Mouse (Mus musculus) limb, embryonic 15.5 days (tissue): ENCODE measurements around the gene Ankrd13b. TPM values are rescaled to one million over a fixed set of nuclear protein-coding genes. Genes with fewer than 3 reads are reported as not detected.
A peak's percentile ranks its signal among the peaks of the same experiment; 100 is the strongest.

ENCODE experiments used
- ATAC-seq: fragments of 200-750 bp; cut with Nextera tagmentation; 2 replicates; pipeline ENCODE4 v1.8.0; 2017; ENCODE audit warnings: low read depth, moderate TSS enrichment; ENCODE audit not compliant: insufficient number of reproducible peaks, low FRiP score, low TSS enrichment
- H3K27ac ChIP-seq: fragments of 300-500 bp; sonication (generic); 2 replicates; pipeline ENCODE4 v1.5.1; 2015; ENCODE audit warnings: moderate library complexity, mild to moderate bottlenecking, inconsistent platforms
- H3K27me3 ChIP-seq: fragments of 300-500 bp; sonication (generic); 2 replicates; pipeline ENCODE4 v1.6.1; 2015; ENCODE audit warnings: inconsistent platforms
- H3K36me3 ChIP-seq: fragments of 300-500 bp; sonication (generic); 2 replicates; pipeline ENCODE4 v1.6.1; 2015; ENCODE audit warnings: inconsistent platforms
- H3K4me1 ChIP-seq: fragments of 300-500 bp; sonication (generic); 2 replicates; pipeline ENCODE4 v1.6.1; 2015; ENCODE audit warnings: inconsistent platforms
- H3K4me2 ChIP-seq: fragments of 300-500 bp; sonication (generic); 2 replicates; pipeline ENCODE4 v1.6.1; 2015; ENCODE audit warnings: mild to moderate bottlenecking, inconsistent platforms
- H3K4me3 ChIP-seq: fragments of 300-500 bp; sonication (generic); 2 replicates; pipeline ENCODE4 v1.5.1; 2015; ENCODE audit warnings: mild to moderate bottlenecking, inconsistent platforms
- H3K9ac ChIP-seq: fragments of 300-500 bp; sonication (generic); 2 replicates; pipeline ENCODE4 v1.6.1; 2015; ENCODE audit warnings: inconsistent platforms
- H3K9me3 ChIP-seq: fragments of 300-500 bp; sonication (generic); 2 replicates; pipeline ENCODE4 v1.6.1; 2016; ENCODE audit warnings: inconsistent platforms
- WGBS: fragments of 180-500 bp; shearing (Covaris S2); methylation state at CpG from one replicate; pipeline ENCODE4 v1.1.7; 2015; 5-methylcytosine and 5-hydroxymethylcytosine counted together
- polyA plus RNA-seq: library from polyadenylated mRNA; unstranded; fragments of >200 nt; fragmentation: Nextera tagmentation; extraction: Ambion mirVana; gene quantifications from 2 replicates; pipeline ENCODE4 v1.2.1, GENCODE M21; 2015

Ankrd13b gene
- polyA plus RNA-seq, 1 experiment from 2014 or later, result 7.2 TPM

DNA sequence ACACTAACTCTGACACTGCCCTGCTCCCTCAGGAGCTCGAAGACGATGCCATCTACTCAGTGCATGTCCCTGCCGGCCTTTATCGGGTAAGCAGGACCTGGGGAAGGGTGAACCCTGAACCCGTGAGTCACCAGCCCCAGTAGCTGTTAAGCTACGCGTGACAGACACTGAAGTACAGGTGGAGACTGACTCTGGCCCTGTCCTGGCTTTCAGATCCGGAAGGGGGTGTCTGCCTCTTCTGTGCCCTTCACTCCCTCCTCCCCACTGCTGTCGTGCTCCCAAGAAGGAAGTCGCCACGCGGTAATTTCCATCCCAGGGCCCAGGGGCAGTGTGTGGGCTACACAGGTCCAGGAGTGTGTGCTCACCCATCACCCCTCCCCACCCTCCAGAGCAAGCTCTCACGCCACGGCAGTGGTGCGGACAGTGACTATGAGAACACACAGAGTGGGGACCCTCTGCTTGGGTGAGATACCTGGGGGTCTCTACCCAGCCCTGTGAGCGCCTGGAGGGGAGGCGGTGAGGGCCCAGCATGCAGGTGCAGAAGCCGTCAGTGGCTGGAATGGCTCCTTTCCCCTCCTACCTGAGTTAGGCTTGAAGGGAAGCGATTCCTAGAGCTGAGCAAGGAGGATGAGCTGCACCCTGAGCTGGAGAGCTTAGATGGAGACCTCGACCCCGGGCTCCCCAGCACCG, 16.0 kb upstream of the Ankrd13b start:
- peaks cover 48% of the 10 kb centered on the region for H3K4me1 ChIP-seq
- no peaks in the 10 kb centered on the region for H3K27me3 ChIP-seq
- H3K4me2 ChIP-seq, result no peak overlapping the region
- H3K9ac ChIP-seq, result no peak overlapping the region
- H3K9me3 ChIP-seq, result no peaks in the 10 kb centered on the region
- peaks cover 72% of the 10 kb centered on the region for H3K36me3 ChIP-seq
- no peak for ATAC-seq
- WGBS, result 89% methylated on average over 22 of the region's 22 CpGs
- no peak overlapping the region for H3K4me3 ChIP-seq
- H3K27ac ChIP-seq, result no peak overlapping the region

DNA sequence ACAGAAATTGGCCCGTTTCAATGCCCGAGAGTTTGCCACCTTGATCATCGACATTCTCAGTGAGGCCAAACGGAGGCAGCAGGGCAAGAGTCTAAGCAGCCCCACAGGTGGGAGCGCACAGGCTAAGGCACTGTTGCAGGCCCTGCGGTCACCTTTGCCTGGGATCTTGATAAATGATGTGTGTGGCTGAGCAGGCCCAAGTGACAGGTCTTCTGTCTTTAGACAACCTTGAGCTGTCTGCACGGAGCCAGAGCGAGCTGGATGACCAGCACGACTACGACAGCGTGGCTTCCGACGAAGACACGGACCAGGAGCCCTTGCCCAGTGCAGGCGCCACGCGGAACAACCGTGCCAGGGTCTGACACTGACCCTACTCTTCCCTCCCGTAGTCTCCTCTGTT, 14.9 kb upstream of the Ankrd13b start:
- Histone ChIP-seq H3K27me3 (no peaks in the 10 kb centered on the region), H3K4me3 (no peak overlapping the region), H3K36me3 (peaks cover 77% of the 10 kb centered on the region), H3K4me1 (peaks cover 52% of the 10 kb centered on the region), H3K9me3 (no peaks in the 10 kb centered on the region), H3K4me2 (no peak overlapping the region), H3K9ac (no peak overlapping the region), H3K27ac (0 out of 2 replicates have a peak overlapping the region, but pooled peaks have one; percentile 0)
- 92% methylated on average over 19 of the region's 19 CpGs for WGBS
- ATAC-seq, result no peak

DNA sequence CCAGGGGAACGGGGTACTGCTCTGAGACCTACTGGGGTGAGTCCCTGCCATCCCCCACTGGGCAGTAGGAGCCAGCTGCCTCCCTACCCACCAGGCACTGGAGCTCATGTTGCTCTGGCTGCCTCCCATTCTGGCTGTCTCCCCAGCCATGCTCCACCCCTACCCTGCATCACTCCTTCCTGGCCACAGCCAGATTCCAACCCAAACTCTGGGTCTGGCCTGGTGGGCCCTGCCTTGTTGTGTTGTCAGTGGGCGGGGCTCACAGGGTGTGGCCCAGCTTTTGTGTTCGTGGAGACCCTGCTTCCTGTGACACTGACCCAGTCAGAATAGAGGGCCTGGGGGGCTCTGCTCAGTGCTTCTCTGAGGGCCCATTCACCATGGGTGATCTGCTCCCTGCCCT, 14.0 kb upstream of the Ankrd13b start:
- Histone ChIP-seq H3K9me3 (no peaks in the 10 kb centered on the region), H3K4me1 (peaks cover 46% of the 10 kb centered on the region), H3K27me3 (no peaks in the 10 kb centered on the region), H3K36me3 (peaks cover 75% of the 10 kb centered on the region), H3K4me2 (no peak overlapping the region), H3K27ac (0 out of 2 replicates have a peak overlapping the region, but pooled peaks have one; percentile 0), H3K9ac (no peak overlapping the region), H3K4me3 (no peak overlapping the region)
- 57% methylated on average over 3 of the region's 3 CpGs for WGBS
- no peak for ATAC-seq

DNA sequence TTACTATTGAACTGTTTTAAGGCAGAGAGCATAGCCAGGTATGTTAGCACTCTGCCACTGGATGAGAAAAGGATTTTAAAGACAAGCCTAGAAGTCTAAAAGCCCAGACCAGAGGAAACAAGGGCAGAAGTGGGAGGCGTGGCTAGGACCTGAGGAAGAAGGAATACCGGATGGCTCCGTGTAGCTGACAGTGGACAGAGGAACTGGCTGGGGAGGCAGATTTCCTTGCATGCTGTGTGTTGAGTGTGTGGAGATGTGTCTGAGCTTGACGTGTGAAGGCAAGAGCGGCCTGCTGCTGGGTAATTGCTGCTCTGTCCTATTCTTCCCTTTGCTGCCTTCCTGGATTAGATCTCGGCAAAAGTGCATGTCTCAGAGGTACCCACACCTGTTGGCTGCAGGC, 13.0 kb upstream of the Ankrd13b start:
- no peak overlapping the region for H3K4me2 ChIP-seq
- peaks cover 47% of the 10 kb centered on the region for H3K4me1 ChIP-seq
- no peak for ATAC-seq
- H3K27ac ChIP-seq, result no peak overlapping the region
- H3K36me3 ChIP-seq, result peaks cover 73% of the 10 kb centered on the region
- no peaks in the 10 kb centered on the region for H3K27me3 ChIP-seq
- 78% methylated on average over 6 of the region's 6 CpGs for WGBS
- H3K9ac ChIP-seq, result no peak overlapping the region
- no peak overlapping the region for H3K4me3 ChIP-seq
- no peaks in the 10 kb centered on the region for H3K9me3 ChIP-seq

DNA sequence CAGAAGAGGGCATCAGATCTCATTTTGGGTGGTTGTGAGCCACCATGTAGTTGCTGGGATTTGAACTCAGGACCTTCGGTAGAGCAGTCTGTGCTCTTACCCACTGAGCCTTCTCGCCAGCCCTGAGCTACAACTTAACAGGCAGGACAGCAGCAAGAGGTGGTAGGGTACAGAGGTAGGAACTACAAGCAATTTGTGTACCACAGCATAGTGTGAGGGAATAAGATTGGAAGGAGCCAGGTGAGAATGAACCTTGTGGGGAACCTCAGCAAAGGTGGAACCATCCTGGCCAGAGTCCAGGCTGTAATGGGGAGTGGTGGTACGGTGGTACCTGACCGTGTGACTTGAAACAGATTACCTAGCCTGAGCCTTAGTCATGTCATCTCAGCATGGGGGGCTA, 12.5 kb upstream of the Ankrd13b start:
- no peak overlapping the region for H3K4me2 ChIP-seq
- no peak for ATAC-seq
- H3K36me3 ChIP-seq, result peaks cover 68% of the 10 kb centered on the region
- no peak overlapping the region for H3K27ac ChIP-seq
- no peak overlapping the region for H3K4me3 ChIP-seq
- no peak overlapping the region for H3K9ac ChIP-seq
- H3K9me3 ChIP-seq, result no peaks in the 10 kb centered on the region
- no peaks in the 10 kb centered on the region for H3K27me3 ChIP-seq
- peaks cover 47% of the 10 kb centered on the region for H3K4me1 ChIP-seq
- WGBS, result 88% methylated on average over 4 of the region's 4 CpGs

DNA sequence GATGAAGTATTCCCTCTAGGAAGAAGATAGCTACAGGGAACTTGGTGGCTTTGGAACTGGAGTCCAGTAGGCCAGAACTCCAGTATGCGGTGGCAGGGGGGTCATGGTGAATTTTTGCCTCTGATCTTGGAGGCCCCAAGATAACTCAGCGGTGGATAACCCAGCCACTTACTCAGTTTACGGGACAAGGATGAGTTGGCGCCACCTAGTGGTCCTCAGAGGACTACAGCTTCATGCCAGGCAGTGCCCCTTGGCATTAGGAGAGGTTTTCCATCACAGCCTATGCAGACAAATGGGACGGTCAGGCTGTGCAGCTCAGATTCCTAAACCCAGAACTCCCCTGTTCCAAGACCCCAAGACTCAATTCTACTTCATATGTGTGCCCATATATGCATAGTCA, 11.9 kb upstream of the Ankrd13b start:
- no peak overlapping the region for H3K9ac ChIP-seq

DNA sequence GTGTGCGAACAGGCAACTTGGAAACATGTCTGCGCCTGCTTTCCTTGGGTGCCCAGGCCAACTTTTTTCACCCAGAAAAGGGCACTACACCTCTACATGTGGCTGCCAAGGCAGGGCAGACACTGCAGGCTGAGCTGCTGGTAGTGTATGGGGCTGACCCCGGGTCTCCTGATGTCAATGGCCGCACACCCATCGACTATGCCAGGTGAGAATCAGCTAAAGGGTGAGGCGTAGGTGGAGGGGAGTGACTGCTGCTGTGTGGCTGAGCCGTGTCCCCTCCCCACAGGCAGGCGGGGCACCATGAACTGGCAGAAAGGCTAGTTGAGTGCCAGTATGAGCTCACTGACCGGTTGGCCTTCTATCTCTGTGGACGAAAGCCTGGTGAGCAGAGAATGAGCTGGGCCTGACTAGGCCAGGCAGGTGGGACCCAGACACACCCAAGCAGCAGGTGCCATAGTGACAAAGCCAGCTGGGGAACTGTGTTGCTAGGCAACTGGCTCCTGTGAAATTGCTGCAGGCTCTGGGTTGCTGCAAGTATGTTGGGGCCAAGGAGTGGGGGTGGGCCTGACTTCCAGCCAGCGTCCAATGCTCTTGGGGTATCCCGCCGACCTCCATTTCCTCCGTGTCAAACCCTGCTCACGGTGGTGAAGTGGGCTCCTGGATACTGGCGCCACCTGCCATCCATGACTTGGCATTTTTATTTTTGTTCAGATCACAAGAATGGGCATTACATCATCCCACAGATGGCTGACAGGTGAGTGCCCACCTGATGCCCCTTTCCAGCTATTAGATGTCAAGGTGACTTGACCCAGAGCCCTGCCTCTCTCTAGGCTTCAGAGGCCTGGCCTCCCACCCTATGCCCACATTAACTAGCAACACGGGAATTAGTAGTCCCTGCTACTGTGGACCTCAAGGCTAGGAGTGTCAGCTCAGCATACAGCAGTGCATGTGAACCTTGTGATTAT, 11.2 kb upstream of the Ankrd13b start:
- H3K4me3 ChIP-seq, result no peak overlapping the region
- ATAC-seq, result no peak
- H3K27me3 ChIP-seq, result no peaks in the 10 kb centered on the region
- H3K4me1 ChIP-seq, result peaks cover 51% of the 10 kb centered on the region
- H3K27ac ChIP-seq, result no peak overlapping the region
- WGBS, result 75% methylated on average over 17 of the region's 17 CpGs
- H3K9ac ChIP-seq, result no peak overlapping the region
- no peaks in the 10 kb centered on the region for H3K9me3 ChIP-seq
- H3K36me3 ChIP-seq, result peaks cover 54% of the 10 kb centered on the region
- no peak overlapping the region for H3K4me2 ChIP-seq

More for the DNA sequence above, 11.9 kb upstream of the Ankrd13b start:
- ATAC-seq, result no peak
- no peaks in the 10 kb centered on the region for H3K27me3 ChIP-seq
- peaks cover 62% of the 10 kb centered on the region for H3K36me3 ChIP-seq
- no peak overlapping the region for H3K4me3 ChIP-seq
- H3K9me3 ChIP-seq, result no peaks in the 10 kb centered on the region
- H3K27ac ChIP-seq, result no peak overlapping the region
- 18% methylated on average over 5 of the region's 5 CpGs for WGBS
- no peak overlapping the region for H3K4me2 ChIP-seq
- peaks cover 44% of the 10 kb centered on the region for H3K4me1 ChIP-seq

DNA sequence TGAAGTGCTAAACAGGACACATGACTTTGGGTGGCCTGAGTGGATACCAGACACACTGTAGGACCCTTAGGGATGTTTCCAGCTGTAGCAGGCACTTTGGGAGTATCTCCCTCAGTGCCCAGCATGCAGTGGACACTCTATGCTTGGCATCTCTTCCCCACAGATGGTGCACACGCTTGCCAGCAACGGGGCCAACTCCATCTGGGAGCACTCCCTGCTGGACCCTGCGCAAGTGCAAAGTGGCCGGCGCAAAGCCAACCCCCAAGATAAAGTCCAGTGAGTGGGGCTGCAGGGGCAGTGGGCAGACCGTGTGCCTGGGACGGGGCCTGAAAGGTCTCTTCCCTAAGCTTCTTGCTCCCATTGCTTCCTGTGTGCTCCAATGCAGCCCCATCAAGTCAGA, 9.9 kb upstream of the Ankrd13b start:
- Histone ChIP-seq H3K36me3 (peaks cover 42% of the 10 kb centered on the region), H3K9ac (no peak overlapping the region), H3K9me3 (no peaks in the 10 kb centered on the region), H3K27ac (no peak overlapping the region), H3K4me1 (peaks cover 64% of the 10 kb centered on the region), H3K4me3 (no peak overlapping the region), H3K4me2 (no peak overlapping the region), H3K27me3 (no peaks in the 10 kb centered on the region)
- no peak for ATAC-seq
- 82% methylated on average over 7 of the region's 7 CpGs for WGBS

DNA sequence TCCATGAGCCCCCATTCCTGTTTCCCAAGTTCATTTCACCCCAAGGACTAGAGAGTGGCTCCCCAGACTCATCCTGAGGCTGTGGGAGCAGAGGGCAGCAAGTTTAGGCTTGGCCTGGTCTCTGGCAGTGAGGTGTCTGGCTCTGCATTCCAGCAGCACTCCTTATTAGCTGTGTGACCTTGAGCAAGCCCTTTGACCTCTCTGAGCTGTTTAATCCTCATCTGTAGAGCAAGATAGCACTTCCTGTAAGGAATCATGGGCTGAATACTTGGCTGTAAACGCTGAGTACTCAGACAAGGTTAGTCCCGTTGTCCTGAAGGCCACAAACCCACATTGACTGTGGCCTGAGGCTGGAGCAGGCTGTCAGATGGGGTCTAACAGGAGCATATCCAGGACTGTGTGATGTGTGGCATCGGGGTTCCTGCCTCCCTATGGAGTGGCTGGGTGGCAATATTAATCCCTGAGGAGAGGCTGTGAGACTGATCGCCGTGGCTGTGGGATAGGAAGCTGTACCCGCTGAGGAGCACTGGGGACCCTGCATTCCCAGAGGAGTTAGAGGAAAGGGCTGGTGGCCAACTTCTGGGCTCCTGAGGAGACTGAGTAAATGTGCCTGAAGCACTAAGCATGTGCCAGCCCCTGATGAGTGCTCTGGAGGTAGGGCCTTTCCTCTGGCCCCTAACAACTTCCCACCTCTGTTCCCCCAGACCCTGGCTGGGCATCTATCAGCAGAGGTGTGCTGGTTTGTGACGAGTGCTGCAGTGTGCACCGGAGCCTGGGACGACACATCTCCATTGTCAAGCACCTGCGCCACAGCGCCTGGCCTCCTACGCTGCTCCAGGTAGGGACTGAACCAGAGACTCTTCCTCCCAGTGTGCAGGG, 9.0 kb upstream of the Ankrd13b start:
- ATAC-seq, result no peak
- no peak overlapping the region for H3K9ac ChIP-seq
- no peaks in the 10 kb centered on the region for H3K27me3 ChIP-seq
- H3K36me3 ChIP-seq, result peaks cover 34% of the 10 kb centered on the region
- H3K27ac ChIP-seq, result peak overlapping the region; percentile 43; the same call in 1 of the 2 replicates
- H3K9me3 ChIP-seq, result no peaks in the 10 kb centered on the region
- no peak overlapping the region for H3K4me2 ChIP-seq
- peaks cover 72% of the 10 kb centered on the region for H3K4me1 ChIP-seq
- 76% methylated on average over 12 of the region's 12 CpGs for WGBS
- no peak overlapping the region for H3K4me3 ChIP-seq

DNA sequence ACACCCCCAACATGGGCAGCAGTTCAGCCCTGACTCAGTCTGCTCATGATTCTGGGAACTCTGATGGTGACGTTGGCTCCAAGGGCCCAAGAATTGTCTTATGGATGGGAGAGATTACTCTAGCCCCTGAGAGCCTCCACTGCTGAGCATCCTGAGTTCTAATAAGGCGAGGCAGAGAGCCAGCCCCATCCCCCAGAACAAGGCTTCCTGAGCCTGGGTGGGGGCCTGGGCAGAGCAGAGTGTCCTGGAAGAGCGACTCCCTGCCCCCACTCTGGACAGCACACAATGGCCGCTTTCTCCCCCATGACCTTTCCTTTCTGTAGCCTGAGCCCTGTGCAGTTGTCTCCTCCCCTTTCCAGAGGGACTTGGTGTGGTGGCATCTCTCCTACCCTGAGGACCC, 8.4 kb upstream of the Ankrd13b start:
- H3K27ac ChIP-seq, result peak overlapping the region; percentile 43; the same call in 1 of the 2 replicates
- no peaks in the 10 kb centered on the region for H3K27me3 ChIP-seq
- no peak overlapping the region for H3K4me2 ChIP-seq
- WGBS, result 73% methylated on average over 4 of the region's 4 CpGs
- peaks cover 67% of the 10 kb centered on the region for H3K4me1 ChIP-seq
- ATAC-seq, result no peak
- no peaks in the 10 kb centered on the region for H3K9me3 ChIP-seq
- peaks cover 27% of the 10 kb centered on the region for H3K36me3 ChIP-seq
- no peak overlapping the region for H3K9ac ChIP-seq
- H3K4me3 ChIP-seq, result no peak overlapping the region

DNA sequence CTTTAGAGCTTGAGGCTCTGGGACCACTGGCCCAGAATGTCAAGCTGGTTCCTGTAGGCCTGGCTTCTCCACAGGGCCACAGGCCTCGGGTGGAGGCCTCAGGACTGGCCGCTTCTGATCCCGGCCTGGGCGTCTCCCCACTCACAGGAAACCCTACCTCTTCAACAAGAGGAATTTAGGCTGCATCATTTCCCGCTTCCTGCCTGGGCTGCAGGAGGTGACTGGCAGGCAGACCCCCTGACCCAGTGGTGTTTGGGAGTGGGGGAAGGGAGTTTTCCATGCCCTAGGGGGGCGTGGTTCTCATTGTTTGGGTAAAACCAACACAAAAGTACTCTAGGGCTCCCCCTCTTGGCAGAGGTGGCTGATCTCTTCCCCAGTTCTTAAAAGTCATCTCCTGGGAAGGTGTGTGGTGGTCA, 7.9 kb upstream of the Ankrd13b start:
- Histone ChIP-seq H3K27ac (peak overlapping the region; percentile 65), H3K27me3 (no peaks in the 10 kb centered on the region), H3K9ac (no peak overlapping the region), H3K4me3 (no peak overlapping the region), H3K4me1 (peaks cover 67% of the 10 kb centered on the region), H3K4me2 (no peak overlapping the region), H3K9me3 (no peaks in the 10 kb centered on the region), H3K36me3 (peaks cover 22% of the 10 kb centered on the region)
- WGBS, result 36% methylated on average over 6 of the region's 6 CpGs
- ATAC-seq, result no peak
